Mouse (Mus musculus) lung, adult 10 weeks (tissue): ENCODE measurements around the gene Tnrc18. TPM values are rescaled to one million over a fixed set of nuclear protein-coding genes. Genes with fewer than 3 reads are reported as not detected.

Source experiments
- polyA plus RNA-seq: library from polyadenylated mRNA; stranded (reverse); fragments of 350-450 nt; fragmentation: Illumina TruSeq; extraction: RNeasy Lipid Tissue Mini Kit (QIAGEN cat#74804); gene quantifications from one replicate; pipeline ENCODE4 v1.2.3, GENCODE M21; 2014; ENCODE audit warnings: low read depth, low replicate concordance; ENCODE audit not compliant: insufficient read depth

The Tnrc18 gene
- 9.3 TPM for polyA plus RNA-seq

GRCm38 (mm10) chr5:142817524-142818434 is at the start of gene Tnrc18:
Tnrc18 (minus strand) TSS chr5:142817662.

GRCm38 (mm10) chr5:142692248-142692647 is 125.2 kb downstream of the Tnrc18 start, which contains the start of gene Slc29a4:
Slc29a4 (plus strand) TSS chr5:142692512.

Other genes with a start within 250 kb of the Tnrc18 start
- not detected for gene Mmd2, start 208.9 kb downstream of the Tnrc18 start, polyA plus RNA-seq
- gene Wipi2, start 190.0 kb downstream of the Tnrc18 start, polyA plus RNA-seq = 16.8 TPM
- 0.65 TPM for gene Slc29a4, start 125.2 kb downstream of the Tnrc18 start, polyA plus RNA-seq
- 2.0 TPM for gene Fbxl18, start 77.8 kb upstream of the Tnrc18 start, polyA plus RNA-seq
- gene Actb, start 89.1 kb upstream of the Tnrc18 start, polyA plus RNA-seq = 1,770 TPM
- 5.5 TPM for gene Fscn1, start 142.7 kb upstream of the Tnrc18 start, polyA plus RNA-seq